Mouse (Mus musculus): ENCODE data around the gene Abca3. TPM values are rescaled to one million over a fixed set of nuclear protein-coding genes. Genes with fewer than 3 reads are reported as not detected.
A peak's percentile ranks its signal among the peaks of the same experiment; 100 is the strongest.

Abca3 gene
- polyA plus RNA-seq, 1 experiment, result 0.66 TPM

- Histone ChIP-seq H3K4me3 (ENCODE audit: insufficient read depth, poor library complexity, severe bottlenecking) (no peak overlapping the region), H3ac (ENCODE audit: control insufficient read depth, insufficient read length, low read depth) (no peak overlapping the region), H3K79me3 (ENCODE audit: low read depth) (no peaks in the 10 kb centered on the region), H3K36me3 (ENCODE audit: control insufficient read depth, insufficient read depth) (no peaks in the 10 kb centered on the region), H3K27me3 (ENCODE audit: control insufficient read depth, insufficient read depth, insufficient read length) (peaks cover 4% of the 10 kb centered on the region), H3K79me2 (ENCODE audit: control insufficient read depth, insufficient read depth) (no peaks in the 10 kb centered on the region)
- TF ChIP-seq CTCF (IDR thresholded peaks at IDR 0.05; ENCODE audit: control insufficient read depth, insufficient read depth, insufficient read length) (no peak), USF1 (IDR thresholded peaks at IDR 0.05; ENCODE audit: low read depth) (no peak), FOSL1 (IDR thresholded peaks at IDR 0.05; ENCODE audit: insufficient read depth, low read length, poor library complexity, severe bottlenecking) (no peak), MYOG (IDR thresholded peaks at IDR 0.05; ENCODE audit: control insufficient read depth, extremely low read depth, insufficient read length) (no peak), MAX (IDR thresholded peaks at IDR 0.05) (no peak), CEBPB (IDR thresholded peaks at IDR 0.05; ENCODE audit: low read depth) (no peak), MYOD1 (IDR thresholded peaks at IDR 0.05; ENCODE audit: control insufficient read depth, insufficient read length, low read depth) (no peak)
Measured at GRCm38 (mm10) chr17:24346831-24347230, 4.9 kb upstream of the Abca3 start.

DNA sequence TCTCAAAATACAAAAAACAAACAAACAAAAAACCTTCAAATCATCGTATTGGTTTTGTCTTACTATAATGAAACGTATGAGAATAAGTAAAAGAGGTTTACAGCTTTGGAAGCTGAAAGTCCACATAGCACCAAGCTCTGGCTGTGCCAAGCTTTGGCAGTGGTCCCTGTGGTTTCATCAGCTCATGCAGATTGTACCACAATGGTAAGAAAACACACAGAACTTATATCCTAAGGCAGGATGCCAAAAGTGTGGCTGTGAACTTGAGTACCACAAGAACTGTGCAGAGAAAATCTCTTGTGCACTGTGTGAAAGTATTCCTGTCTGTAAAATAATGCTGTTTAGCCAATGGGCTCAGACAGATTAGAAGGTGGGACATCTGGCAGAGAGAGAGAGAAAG, 2.6 kb upstream of the Abca3 start:
- TF ChIP-seq MAX (IDR thresholded peaks at IDR 0.05) (no peak), CEBPB (IDR thresholded peaks at IDR 0.05; ENCODE audit: low read depth) (no peak), MYOG (IDR thresholded peaks at IDR 0.05; ENCODE audit: control insufficient read depth, extremely low read depth, insufficient read length) (no peak), CTCF (IDR thresholded peaks at IDR 0.05; ENCODE audit: control insufficient read depth, insufficient read depth, insufficient read length) (no peak), MYOD1 (IDR thresholded peaks at IDR 0.05; ENCODE audit: control insufficient read depth, insufficient read length, low read depth) (no peak), FOSL1 (IDR thresholded peaks at IDR 0.05; ENCODE audit: insufficient read depth, low read length, poor library complexity, severe bottlenecking) (no peak), USF1 (IDR thresholded peaks at IDR 0.05; ENCODE audit: low read depth) (no peak)
- H3K27me3 ChIP-seq (ENCODE audit: control insufficient read depth, insufficient read depth, insufficient read length), result peaks cover 13% of the 10 kb centered on the region

DNA sequence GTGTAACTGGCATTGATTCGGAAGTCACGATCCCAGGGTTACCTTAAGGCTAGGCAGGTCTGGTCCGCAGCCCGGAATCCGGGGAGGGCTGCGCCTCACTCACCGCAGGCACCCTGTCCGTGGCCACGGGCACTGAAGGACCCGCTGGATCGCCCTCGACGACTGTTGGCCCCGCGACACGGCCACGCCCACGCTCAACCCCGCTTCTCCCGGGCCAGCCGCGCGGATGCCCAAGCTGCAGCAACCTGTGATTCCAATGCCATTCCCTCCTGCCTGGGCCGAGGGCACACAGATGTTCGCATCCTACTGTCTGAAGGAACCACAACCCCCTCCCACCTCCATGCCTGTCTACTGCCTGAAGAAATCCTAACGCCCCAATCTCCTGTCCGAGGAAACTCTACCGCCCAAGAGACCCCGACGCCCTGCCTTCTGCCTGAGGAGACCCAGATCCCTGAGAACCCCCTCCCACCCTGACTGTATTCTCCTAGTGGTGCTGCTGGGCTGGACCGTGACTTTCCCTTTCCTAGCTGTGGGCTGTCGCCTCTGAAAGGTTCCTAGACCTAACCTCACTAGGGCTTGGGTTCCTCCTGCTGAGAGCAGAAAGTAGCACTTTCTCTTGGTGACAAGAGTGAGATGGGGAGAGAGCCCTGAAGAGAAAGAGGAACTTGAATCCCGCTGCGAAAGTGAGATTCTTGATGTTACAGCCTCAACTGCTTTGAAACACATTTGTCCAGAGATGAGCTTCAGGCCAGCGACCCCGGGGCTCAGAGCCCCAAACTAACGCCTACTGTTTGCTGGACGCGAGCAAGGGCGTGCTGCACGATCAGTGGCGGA, 607 bp upstream of the Abca3 start, which contains the start of gene Abca17:
Gene Abca17, minus strand, starts transcription at position 143 of the 834 bp plus-strand sequence.
- Histone ChIP-seq H3K36me3 (ENCODE audit: control insufficient read depth, insufficient read depth) (no peaks in the 10 kb centered on the region), H3K79me3 (ENCODE audit: low read depth) (no peaks in the 10 kb centered on the region), H3ac (ENCODE audit: control insufficient read depth, insufficient read length, low read depth) (peak within 1 kb of the TSS; percentile 62), H3K4me3 (ENCODE audit: insufficient read depth, poor library complexity, severe bottlenecking) (no peak within 1 kb of the TSS), H3K27me3 (ENCODE audit: control insufficient read depth, insufficient read depth, insufficient read length) (peaks cover 13% of the 10 kb centered on the region), H3K79me2 (ENCODE audit: control insufficient read depth, insufficient read depth) (no peaks in the 10 kb centered on the region)
- TF ChIP-seq MYOD1 (IDR thresholded peaks at IDR 0.05; ENCODE audit: control insufficient read depth, insufficient read length, low read depth) (no peak), MAX (IDR thresholded peaks at IDR 0.05) (no peak), USF1 (IDR thresholded peaks at IDR 0.05; ENCODE audit: low read depth) (no peak), CTCF (IDR thresholded peaks at IDR 0.05; ENCODE audit: control insufficient read depth, insufficient read depth, insufficient read length) (no peak), CEBPB (IDR thresholded peaks at IDR 0.05; ENCODE audit: low read depth) (no peak), MYOG (IDR thresholded peaks at IDR 0.05; ENCODE audit: control insufficient read depth, extremely low read depth, insufficient read length) (no peak), FOSL1 (IDR thresholded peaks at IDR 0.05; ENCODE audit: insufficient read depth, low read length, poor library complexity, severe bottlenecking) (no peak)

More for the DNA sequence above, 2.6 kb upstream of the Abca3 start:
- Histone ChIP-seq H3K4me3 (ENCODE audit: insufficient read depth, poor library complexity, severe bottlenecking) (no peak overlapping the region), H3K79me2 (ENCODE audit: control insufficient read depth, insufficient read depth) (no peaks in the 10 kb centered on the region), H3ac (ENCODE audit: control insufficient read depth, insufficient read length, low read depth) (no peak overlapping the region), H3K79me3 (ENCODE audit: low read depth) (no peaks in the 10 kb centered on the region), H3K36me3 (ENCODE audit: control insufficient read depth, insufficient read depth) (no peaks in the 10 kb centered on the region)

DNA sequence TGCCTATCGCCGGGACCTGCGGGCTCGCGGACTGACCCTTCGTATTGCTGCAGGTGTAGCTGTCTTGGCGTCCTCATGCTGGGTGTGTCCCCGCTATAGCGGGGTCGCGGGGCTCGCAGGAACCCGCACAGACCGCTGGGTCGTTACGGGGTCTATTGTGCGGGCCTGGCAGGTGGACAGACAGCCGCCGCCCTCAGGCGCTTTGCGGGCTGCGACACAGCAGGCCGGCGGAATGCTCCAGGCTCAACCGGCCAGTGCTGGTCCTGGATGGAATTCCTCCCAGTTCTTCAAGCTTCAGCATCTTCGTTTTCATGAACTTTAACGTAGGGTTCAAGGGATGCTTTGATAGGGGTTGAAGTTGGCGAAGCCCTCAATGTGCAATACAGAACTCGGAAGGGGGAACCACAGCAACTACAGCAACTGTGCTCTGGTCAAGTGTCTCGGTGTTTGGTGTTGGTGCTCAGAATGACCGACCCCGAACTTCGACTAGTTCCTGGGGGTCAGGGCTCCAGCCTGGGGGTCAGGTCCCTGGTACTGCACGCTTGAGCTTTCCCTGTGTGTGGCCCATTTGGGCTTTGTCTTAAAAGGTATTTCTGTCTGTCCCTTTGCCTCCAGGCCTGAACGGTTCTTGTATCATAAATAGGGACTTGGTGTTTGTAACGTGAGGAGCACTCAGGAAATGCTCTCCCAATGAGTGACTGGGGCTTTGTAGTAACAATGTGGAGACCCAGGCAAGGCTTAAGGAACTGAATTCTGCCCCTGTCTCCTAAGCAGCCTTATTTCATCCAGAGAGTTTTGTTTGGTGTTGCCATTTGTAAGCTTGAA, 832 bp downstream of the Abca3 start:
- TF ChIP-seq CTCF (IDR thresholded peaks at IDR 0.05; ENCODE audit: control insufficient read depth, insufficient read depth, insufficient read length), result no peak
- no peak for TF ChIP-seq CEBPB (IDR thresholded peaks at IDR 0.05; ENCODE audit: low read depth)
- TF ChIP-seq FOSL1 (IDR thresholded peaks at IDR 0.05; ENCODE audit: insufficient read depth, low read length, poor library complexity, severe bottlenecking), result no peak
- no peak for TF ChIP-seq USF1 (IDR thresholded peaks at IDR 0.05; ENCODE audit: low read depth)
- no peak for TF ChIP-seq MAX (IDR thresholded peaks at IDR 0.05)
- TF ChIP-seq MYOD1 (IDR thresholded peaks at IDR 0.05; ENCODE audit: control insufficient read depth, insufficient read length, low read depth), result no peak
- no peak for TF ChIP-seq MYOG (IDR thresholded peaks at IDR 0.05; ENCODE audit: control insufficient read depth, extremely low read depth, insufficient read length)
- Histone ChIP-seq H3K79me3 (ENCODE audit: low read depth) (no peaks in the 10 kb centered on the region), H3K79me2 (ENCODE audit: control insufficient read depth, insufficient read depth) (no peaks in the 10 kb centered on the region), H3ac (ENCODE audit: control insufficient read depth, insufficient read length, low read depth) (peak overlapping the region; percentile 62), H3K27me3 (ENCODE audit: control insufficient read depth, insufficient read depth, insufficient read length) (peaks cover 13% of the 10 kb centered on the region), H3K4me3 (ENCODE audit: insufficient read depth, poor library complexity, severe bottlenecking) (peak overlapping the region; percentile 14), H3K36me3 (ENCODE audit: control insufficient read depth, insufficient read depth) (no peaks in the 10 kb centered on the region)

DNA sequence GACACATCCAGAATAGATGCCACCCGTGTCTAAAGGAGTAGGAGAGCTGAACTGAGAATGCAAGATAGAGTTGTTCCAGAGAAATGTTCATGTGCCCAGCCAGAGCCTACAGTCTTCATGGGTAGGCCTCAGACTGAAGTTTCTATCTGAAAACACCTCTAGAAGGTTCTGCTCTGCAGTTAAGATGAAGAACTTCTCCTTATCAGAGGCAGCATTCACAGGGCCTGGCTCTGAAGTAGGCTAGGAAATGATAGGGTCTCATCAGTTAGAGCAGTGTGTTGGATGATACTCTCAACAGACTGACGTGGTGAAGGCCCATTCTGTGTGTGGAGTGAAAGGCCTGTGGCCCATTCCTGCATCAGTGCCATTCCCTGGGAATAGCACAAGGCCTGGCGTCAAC, 2.2 kb downstream of the Abca3 start:
- TF ChIP-seq FOSL1 (IDR thresholded peaks at IDR 0.05; ENCODE audit: insufficient read depth, low read length, poor library complexity, severe bottlenecking) (no peak), MAX (IDR thresholded peaks at IDR 0.05) (no peak), CEBPB (IDR thresholded peaks at IDR 0.05; ENCODE audit: low read depth) (no peak)
- Histone ChIP-seq H3K79me2 (ENCODE audit: control insufficient read depth, insufficient read depth) (no peaks in the 10 kb centered on the region), H3K79me3 (ENCODE audit: low read depth) (no peaks in the 10 kb centered on the region), H3K36me3 (ENCODE audit: control insufficient read depth, insufficient read depth) (no peaks in the 10 kb centered on the region), H3K27me3 (ENCODE audit: control insufficient read depth, insufficient read depth, insufficient read length) (peaks cover 13% of the 10 kb centered on the region), H3K4me3 (ENCODE audit: insufficient read depth, poor library complexity, severe bottlenecking) (no peak overlapping the region), H3ac (ENCODE audit: control insufficient read depth, insufficient read length, low read depth) (no peak overlapping the region)

All from C2C12 (cell line).